Mouse (Mus musculus): Measurements from ENCODE around the gene Cul4b.
"Not testable (repeated sequence)": the region's sequence is repeated elsewhere in the genome, so short reads cannot be mapped to it uniquely, and the experiment has no call there.

Cul4b gene

GRCm38 (mm10) chrX:38576078-38576477, at the start of gene Cul4b:
Cul4b (minus strand) TSS chrX:38576196.
- DNase-seq, result no peak

- DNase-seq, result peak; percentile 12
These were observed 25.0 kb upstream of the Cul4b start for GRCm38 (mm10) chrX:38600995-38601369.

GRCm38 (mm10) chrX:38600177-38600994, 24.4 kb upstream of the Cul4b start, which contains the start of gene Mcts1:
Mcts1 (plus strand) TSS chrX:38600578.
- DNase-seq, result peak; percentile 58

GRCm38 (mm10) chrX:38593180-38593889, 17.3 kb upstream of the Cul4b start:
- no peak for DNase-seq

- DNase-seq, result no peak
These were observed 15.8 kb upstream of the Cul4b start for GRCm38 (mm10) chrX:38591749-38592148.

GRCm38 (mm10) chrX:38589827-38590226, 13.8 kb upstream of the Cul4b start:
- DNase-seq, result no peak

- no peak for DNase-seq
These were observed 7.3 kb upstream of the Cul4b start for GRCm38 (mm10) chrX:38583261-38583660.

GRCm38 (mm10) chrX:38581140-38581539, 5.1 kb upstream of the Cul4b start:
- no peak for DNase-seq

- DNase-seq, result no peak
These were observed 9.3 kb downstream of the Cul4b start for GRCm38 (mm10) chrX:38566521-38567205.

GRCm38 (mm10) chrX:38565176-38565542, 10.8 kb downstream of the Cul4b start:
- DNase-seq, result no peak

GRCm38 (mm10) chrX:38564542-38565175, 11.3 kb downstream of the Cul4b start:
- DNase-seq, result peak; percentile 84

GRCm38 (mm10) chrX:38563941-38564541, 12.0 kb downstream of the Cul4b start:
- peak; percentile 28 for DNase-seq

GRCm38 (mm10) chrX:38553255-38553654, 22.7 kb downstream of the Cul4b start:
- no peak for DNase-seq

GRCm38 (mm10) chrX:38514556-38514955, 61.4 kb downstream of the Cul4b start:
- peak; percentile 8 for DNase-seq

- no peak for DNase-seq
These were observed 71.2 kb downstream of the Cul4b start for GRCm38 (mm10) chrX:38504846-38505245.

GRCm38 (mm10) chrX:38502182-38502581, 73.8 kb downstream of the Cul4b start:
- not testable (repeated sequence) for DNase-seq

- not testable (repeated sequence) for DNase-seq
These were observed 90.5 kb downstream of the Cul4b start for GRCm38 (mm10) chrX:38485464-38485863.
